Mouse (Mus musculus) forebrain, embryonic 16.5 days (tissue): Measurements from ENCODE around the gene Casp4. TPM values are rescaled to one million over a fixed set of nuclear protein-coding genes. Genes with fewer than 3 reads are reported as not detected.

Source experiments
- ATAC-seq: fragments of 200-750 bp; cut with Nextera tagmentation; 2 replicates; pipeline ENCODE4 v1.8.0; 2017; ENCODE audit warnings: mild to moderate bottlenecking, moderate library complexity
- H3K27ac ChIP-seq: fragments of 300-500 bp; sonication (generic); 2 replicates; pipeline ENCODE4 v1.5.1; 2014; ENCODE audit warnings: low read length, control low read depth
- H3K27me3 ChIP-seq: fragments of 300-500 bp; sonication (generic); replicated peaks from 2 replicates; pipeline ENCODE4 v1.6.1; 2014; ENCODE audit warnings: low read length; ENCODE audit not compliant: control insufficient read depth, insufficient read depth
- H3K36me3 ChIP-seq: fragments of 300-500 bp; sonication (generic); 2 replicates; pipeline ENCODE4 v1.6.1; 2014; ENCODE audit not compliant: control insufficient read depth, insufficient read depth
- H3K4me1 ChIP-seq: fragments of 300-500 bp; sonication (generic); replicated peaks from 2 replicates; pipeline ENCODE4 v1.6.1; 2014; ENCODE audit warnings: low read length; ENCODE audit not compliant: control insufficient read depth, insufficient read depth
- H3K4me2 ChIP-seq: fragments of 300-500 bp; sonication (generic); 2 replicates; pipeline ENCODE4 v1.6.1; 2014; ENCODE audit warnings: mild to moderate bottlenecking, low read length, control low read depth
- H3K4me3 ChIP-seq: fragments of 300-500 bp; sonication (generic); replicated peaks from 2 replicates; pipeline ENCODE4 v1.5.1; 2014; ENCODE audit warnings: mild to moderate bottlenecking, low read length, control low read depth
- H3K9ac ChIP-seq: fragments of 300-500 bp; sonication (generic); replicated peaks from 2 replicates; pipeline ENCODE4 v1.6.1; 2014; ENCODE audit warnings: low read depth, low read length, control low read depth
- H3K9me3 ChIP-seq: fragments of 300-500 bp; sonication (generic); 2 replicates; pipeline ENCODE4 v1.6.1; 2016; ENCODE audit warnings: low read length; ENCODE audit not compliant: control insufficient read depth
- WGBS: fragments of 180-500 bp; shearing (Covaris S2); extraction: QIAGEN DNeasy Blood & Tissue Kit; methylation state at CpG from one replicate; pipeline ENCODE4 v1.1.7; 2014; 5-methylcytosine and 5-hydroxymethylcytosine counted together
- polyA plus RNA-seq: library from polyadenylated mRNA; unstranded; fragments of >200 nt; fragmentation: Nextera tagmentation; extraction: Ambion mirVana; gene quantifications from 2 replicates; pipeline ENCODE4 v1.2.1, GENCODE M21; 2015

Casp4 gene
- polyA plus RNA-seq, 1 experiment from 2014 or later, result 0.24 TPM

DNA sequence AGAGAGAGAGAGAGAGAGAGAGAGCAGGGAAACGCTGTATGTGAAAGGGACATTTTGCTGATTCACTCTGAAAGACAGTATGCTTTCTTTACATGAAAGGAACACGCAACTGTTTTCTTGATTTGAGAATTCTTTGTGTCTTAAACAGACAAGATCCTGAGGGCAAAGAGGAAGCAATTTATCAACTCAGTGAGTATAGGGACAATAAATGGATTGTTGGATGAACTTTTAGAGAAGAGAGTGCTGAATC, 9.6 kb upstream of the Casp4 start:
- H3K9me3 ChIP-seq, result no peaks in the 10 kb centered on the region
- WGBS, result 59% methylated on average over 2 of the region's 2 CpGs
- ATAC-seq, result no peak

DNA sequence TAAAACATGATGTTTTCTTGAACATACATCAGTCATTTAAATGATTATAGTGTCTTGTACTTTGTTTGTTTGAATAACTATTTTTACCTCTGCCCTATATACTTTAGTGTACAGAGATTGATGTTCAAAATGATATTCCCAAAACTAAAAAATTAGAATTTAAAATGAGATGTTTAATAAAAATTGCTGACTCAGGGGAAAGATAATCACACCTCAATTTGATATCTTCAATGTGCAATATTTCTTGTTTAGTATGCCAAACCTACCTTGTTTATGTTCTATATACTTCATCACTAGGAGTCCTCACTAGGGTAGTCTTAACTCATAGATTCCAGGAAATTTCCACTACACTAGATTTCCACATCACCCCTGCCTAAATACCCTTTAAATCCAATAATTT, 1.5 kb downstream of the Casp4 start:
- no peaks in the 10 kb centered on the region for H3K27me3 ChIP-seq
- H3K4me2 ChIP-seq, result no peak overlapping the region
- H3K4me3 ChIP-seq, result no peak overlapping the region
- H3K36me3 ChIP-seq, result no peaks in the 10 kb centered on the region
- no peak for ATAC-seq
- no peak overlapping the region for H3K9ac ChIP-seq
- no peak overlapping the region for H3K27ac ChIP-seq
- no peaks in the 10 kb centered on the region for H3K9me3 ChIP-seq
- no peaks in the 10 kb centered on the region for H3K4me1 ChIP-seq

More for the DNA sequence above, 9.6 kb upstream of the Casp4 start:
- no peak overlapping the region for H3K4me3 ChIP-seq
- H3K9ac ChIP-seq, result no peak overlapping the region
- no peaks in the 10 kb centered on the region for H3K27me3 ChIP-seq
- no peak overlapping the region for H3K27ac ChIP-seq
- H3K4me2 ChIP-seq, result no peak overlapping the region
- no peaks in the 10 kb centered on the region for H3K4me1 ChIP-seq
- H3K36me3 ChIP-seq, result no peaks in the 10 kb centered on the region

DNA sequence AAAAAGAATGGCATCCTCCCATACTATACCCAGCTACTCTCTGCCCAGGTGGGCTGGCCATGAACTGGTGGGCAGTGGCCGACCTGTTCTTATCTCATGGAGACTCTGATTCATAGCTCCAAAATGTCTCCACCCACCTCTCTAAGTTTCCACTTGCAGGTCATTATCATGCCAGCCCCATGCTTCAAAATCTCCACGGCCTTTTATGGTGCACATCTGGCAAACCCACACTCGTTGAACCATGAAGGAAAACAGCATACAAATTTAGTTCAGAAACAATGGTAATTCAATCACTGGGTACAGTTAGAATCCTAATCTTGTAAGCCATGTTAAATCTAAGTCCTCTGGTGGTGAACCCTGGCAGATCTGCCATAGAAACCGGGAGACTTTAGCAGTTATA, 2.8 kb downstream of the Casp4 start:
- Histone ChIP-seq H3K36me3 (no peaks in the 10 kb centered on the region), H3K27me3 (no peaks in the 10 kb centered on the region), H3K9me3 (no peaks in the 10 kb centered on the region), H3K4me2 (no peak overlapping the region), H3K4me1 (no peaks in the 10 kb centered on the region), H3K9ac (no peak overlapping the region), H3K4me3 (no peak overlapping the region), H3K27ac (no peak overlapping the region)
- ATAC-seq, result no peak
- 72% methylated on average over 4 of the region's 4 CpGs for WGBS

DNA sequence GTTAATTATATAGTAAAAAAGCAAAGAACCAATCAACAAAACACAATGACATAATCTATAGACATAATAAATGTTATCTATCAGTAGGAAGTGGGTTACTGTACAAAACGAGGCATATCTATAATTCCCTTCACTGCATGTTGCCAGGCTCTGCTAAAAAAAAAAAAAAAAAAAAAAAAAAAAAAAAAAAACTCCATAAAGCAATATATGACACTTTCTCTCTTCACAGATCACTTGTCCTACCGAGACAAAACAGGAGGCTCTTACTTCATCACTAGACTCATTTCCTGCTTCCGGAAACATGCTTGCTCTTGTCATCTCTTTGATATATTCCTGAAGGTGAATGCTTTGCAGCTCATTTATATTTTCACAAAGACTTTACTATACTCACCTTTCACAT, 19.6 kb downstream of the Casp4 start:
- ATAC-seq, result no peak
- Histone ChIP-seq H3K27ac (no peak overlapping the region), H3K9ac (no peak overlapping the region), H3K4me3 (no peak overlapping the region), H3K9me3 (no peaks in the 10 kb centered on the region), H3K4me2 (no peak overlapping the region), H3K36me3 (no peaks in the 10 kb centered on the region), H3K27me3 (no peaks in the 10 kb centered on the region), H3K4me1 (no peaks in the 10 kb centered on the region)
- WGBS, result 82% methylated on average over 3 of the region's 3 CpGs

DNA sequence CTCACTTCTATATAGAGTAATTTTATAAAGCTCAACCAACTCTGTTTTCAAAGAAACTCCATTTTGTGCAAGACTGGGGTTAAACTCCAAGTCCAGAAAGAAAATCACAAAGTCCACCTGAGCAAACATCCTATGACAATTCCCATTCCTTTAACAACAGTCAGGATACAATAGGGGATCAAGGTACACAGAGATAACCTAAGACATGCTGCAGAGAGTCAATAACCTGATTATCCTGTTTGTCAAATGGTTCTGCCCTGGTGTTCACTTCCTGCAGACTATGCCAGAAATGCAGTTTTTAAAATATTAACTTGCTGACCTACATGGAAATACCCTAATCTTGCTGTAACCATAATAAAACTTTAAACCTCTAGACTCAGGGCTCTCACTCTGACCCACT, 23.8 kb downstream of the Casp4 start:
- H3K9me3 ChIP-seq, result no peaks in the 10 kb centered on the region
- H3K36me3 ChIP-seq, result no peaks in the 10 kb centered on the region
- H3K4me2 ChIP-seq, result no peak overlapping the region
- ATAC-seq, result no peak
- H3K9ac ChIP-seq, result no peak overlapping the region
- no peak overlapping the region for H3K4me3 ChIP-seq
- H3K4me1 ChIP-seq, result no peaks in the 10 kb centered on the region
- H3K27ac ChIP-seq, result no peak overlapping the region
- H3K27me3 ChIP-seq, result no peaks in the 10 kb centered on the region

DNA sequence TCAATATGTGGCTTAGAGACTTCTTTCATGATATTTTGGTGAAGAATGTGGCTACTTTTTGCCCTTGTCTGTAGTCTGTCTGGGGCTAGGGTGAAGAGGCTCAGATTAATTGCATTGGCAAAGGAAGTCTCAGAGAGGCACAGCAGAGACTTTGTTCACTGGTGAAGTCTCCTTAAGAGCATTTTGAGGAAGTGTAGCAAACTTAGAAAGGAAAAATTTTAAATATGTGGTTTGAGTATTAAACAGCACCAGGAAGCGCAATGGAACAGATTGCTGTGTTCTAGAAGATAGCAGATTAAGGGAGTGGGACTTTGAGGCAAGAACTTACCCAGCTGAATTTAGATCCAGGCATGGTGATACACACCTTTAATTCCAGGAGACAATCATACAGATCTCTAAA, 24.8 kb downstream of the Casp4 start:
- Histone ChIP-seq H3K4me2 (no peak overlapping the region), H3K27me3 (no peaks in the 10 kb centered on the region), H3K27ac (no peak overlapping the region), H3K4me3 (no peak overlapping the region), H3K9ac (no peak overlapping the region), H3K36me3 (no peaks in the 10 kb centered on the region), H3K9me3 (no peaks in the 10 kb centered on the region), H3K4me1 (no peaks in the 10 kb centered on the region)
- ATAC-seq, result no peak
- 96% methylated on average over 1 of the region's 1 CpGs for WGBS

DNA sequence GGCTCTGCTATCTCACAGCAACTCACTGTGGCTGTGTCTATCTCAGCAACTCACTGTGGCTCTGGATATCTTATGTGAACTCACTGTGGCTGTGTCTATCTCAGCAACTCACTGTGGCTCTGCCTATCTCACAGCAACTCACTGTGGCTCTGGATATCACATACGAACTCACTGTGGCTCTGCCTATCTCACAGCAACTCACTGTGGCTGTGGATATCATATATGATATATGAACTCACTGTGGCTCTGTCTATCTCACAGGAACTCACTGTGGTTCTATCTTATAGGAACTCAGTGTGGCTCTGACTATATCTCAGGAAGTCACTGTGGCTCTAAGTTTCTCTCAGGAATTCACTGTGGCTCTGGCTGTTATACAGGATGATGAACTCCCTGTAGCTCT, 34.5 kb downstream of the Casp4 start:
- no peak overlapping the region for H3K27ac ChIP-seq
- H3K4me1 ChIP-seq, result no peaks in the 10 kb centered on the region
- no peaks in the 10 kb centered on the region for H3K27me3 ChIP-seq
- no peak overlapping the region for H3K4me2 ChIP-seq
- no peak overlapping the region for H3K9ac ChIP-seq
- no peak overlapping the region for H3K4me3 ChIP-seq
- no peaks in the 10 kb centered on the region for H3K9me3 ChIP-seq
- no peaks in the 10 kb centered on the region for H3K36me3 ChIP-seq
- WGBS, result 83% methylated on average over 1 of the region's 1 CpGs
- no peak for ATAC-seq

DNA sequence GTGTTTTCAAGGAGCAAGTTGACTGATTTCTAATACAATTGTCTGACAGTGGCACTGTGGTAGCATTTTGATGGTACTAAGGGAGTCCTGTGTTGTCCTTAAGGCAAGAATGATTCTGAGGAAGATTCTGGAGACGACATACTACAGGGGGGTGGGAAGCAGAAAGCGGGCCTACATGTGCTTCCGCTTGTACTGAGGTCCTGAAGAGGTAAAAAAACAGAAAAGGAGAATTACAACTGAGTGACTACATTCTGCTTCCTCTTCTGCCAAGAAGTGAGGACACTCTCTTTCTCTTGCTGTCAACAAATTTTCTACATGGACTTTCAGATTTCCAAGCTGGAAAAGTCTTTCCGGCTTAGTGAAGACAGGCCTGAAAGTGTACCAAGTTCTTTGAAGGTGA, 35.5 kb downstream of the Casp4 start:
- Histone ChIP-seq H3K4me3 (no peak overlapping the region), H3K27me3 (no peaks in the 10 kb centered on the region), H3K27ac (no peak overlapping the region), H3K36me3 (no peaks in the 10 kb centered on the region), H3K4me2 (no peak overlapping the region), H3K4me1 (no peaks in the 10 kb centered on the region), H3K9ac (no peak overlapping the region), H3K9me3 (no peaks in the 10 kb centered on the region)
- WGBS, result 94% methylated on average over 4 of the region's 4 CpGs
- no peak for ATAC-seq

DNA sequence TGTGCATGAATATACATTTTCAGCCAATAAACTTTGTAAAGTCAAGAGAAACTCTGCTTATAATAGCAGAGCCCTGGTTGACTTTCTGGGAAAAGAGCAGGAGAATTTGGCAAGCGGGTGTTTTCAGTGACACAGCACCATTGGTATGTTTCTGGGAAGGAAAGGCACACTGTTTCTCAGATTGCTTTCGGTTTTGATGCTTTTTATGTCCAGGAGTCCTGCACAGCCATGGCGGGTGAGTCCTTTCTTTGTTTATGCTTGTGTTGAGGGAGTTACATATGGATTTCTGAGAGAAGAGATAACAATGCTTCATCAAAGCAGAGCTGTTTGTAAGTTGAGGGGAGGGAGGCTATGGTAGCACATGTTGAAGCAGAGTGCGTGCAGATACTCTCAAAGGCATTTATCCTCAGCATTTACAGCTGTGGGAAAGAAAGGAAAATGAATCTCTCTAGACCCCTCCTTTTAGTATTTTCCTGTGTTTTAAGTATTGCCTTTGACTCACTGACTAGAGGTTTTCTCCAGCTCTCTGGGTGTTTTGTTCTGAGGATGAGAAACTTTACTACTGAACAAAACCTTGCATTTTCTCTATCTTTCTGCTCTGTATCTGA, 36.8 kb downstream of the Casp4 start, which contains the start of gene Casp12:
Gene Casp12, plus strand, starts transcription at position 140 of the 608 bp plus-strand sequence.
- no peaks in the 10 kb centered on the region for H3K36me3 ChIP-seq
- no peak within 1 kb of the TSS for H3K27ac ChIP-seq
- H3K4me3 ChIP-seq, result no peak within 1 kb of the TSS
- no peaks in the 10 kb centered on the region for H3K4me1 ChIP-seq
- H3K4me2 ChIP-seq, result no peak within 1 kb of the TSS
- no peak for ATAC-seq
- H3K9ac ChIP-seq, result no peak within 1 kb of the TSS
- no peaks in the 10 kb centered on the region for H3K27me3 ChIP-seq
- WGBS, result 79% methylated on average over 4 of the region's 4 CpGs
- no peaks in the 10 kb centered on the region for H3K9me3 ChIP-seq

DNA sequence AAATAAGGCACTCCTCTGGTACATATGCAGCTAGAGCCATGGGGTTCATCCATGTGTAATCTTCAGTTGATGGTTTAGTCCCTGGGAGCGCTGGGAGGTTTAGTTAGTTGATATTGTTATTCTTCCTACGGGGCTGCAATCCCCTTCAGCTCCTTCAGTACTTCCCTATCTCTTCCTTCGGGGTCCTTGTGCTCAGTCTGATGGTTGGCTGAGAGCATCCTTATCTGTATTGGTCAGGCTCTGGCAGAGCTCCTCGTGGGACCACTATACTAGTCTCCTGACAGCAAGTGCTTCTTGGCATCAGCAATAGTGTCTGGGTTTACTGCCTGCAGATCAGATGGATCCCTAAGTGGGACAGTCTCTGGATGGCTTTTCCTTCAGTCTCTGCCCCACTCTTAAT, 38.8 kb downstream of the Casp4 start:
- H3K4me2 ChIP-seq, result no peak overlapping the region
- H3K27ac ChIP-seq, result no peak overlapping the region
- no peak overlapping the region for H3K4me3 ChIP-seq
- no peaks in the 10 kb centered on the region for H3K27me3 ChIP-seq
- no peaks in the 10 kb centered on the region for H3K9me3 ChIP-seq
- no peaks in the 10 kb centered on the region for H3K4me1 ChIP-seq
- no peaks in the 10 kb centered on the region for H3K36me3 ChIP-seq
- no peak overlapping the region for H3K9ac ChIP-seq
- no peak for ATAC-seq
- 84% methylated on average over 4 of the region's 4 CpGs for WGBS
